Mouse (Mus musculus) C2C12 (cell line): ENCODE results near the gene Spon1.

ENCODE experiments used
- CTCF ChIP-seq: IDR thresholded peaks from one replicate; pipeline ENCODE4 v1.5.1; 2011; ENCODE audit not compliant: control insufficient read depth, insufficient read depth, insufficient read length
- MYOD1 ChIP-seq: IDR thresholded peaks from one replicate; pipeline ENCODE4 v1.6.1; 2011; ENCODE audit warnings: low read depth; ENCODE audit not compliant: control insufficient read depth, insufficient read length

DNA sequence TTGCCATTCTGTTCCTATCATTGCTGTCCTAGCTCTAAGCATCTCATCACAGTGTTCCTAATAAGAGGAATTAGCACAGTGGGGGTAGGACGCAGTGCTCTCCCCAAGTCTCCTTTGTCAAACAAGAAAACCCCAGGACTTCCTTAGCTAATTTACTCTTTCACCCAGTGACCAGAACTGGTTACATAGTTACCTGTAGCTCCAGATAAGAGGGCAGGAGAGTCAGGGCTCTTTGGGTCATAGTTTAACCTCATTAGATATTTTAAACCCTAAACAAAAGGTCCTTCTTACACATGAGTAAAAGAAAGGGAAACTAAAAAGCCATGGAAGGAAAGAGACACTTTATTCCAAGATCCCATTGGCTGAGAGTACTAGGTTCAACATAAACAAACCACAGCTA, 44.0 kb downstream of the Spon1 start:
- TF ChIP-seq MYOD1 (no peak), CTCF (no peak)
